22 mouse cellular contexts compared by ENCODE assay signal in the genomic region with DNA sequence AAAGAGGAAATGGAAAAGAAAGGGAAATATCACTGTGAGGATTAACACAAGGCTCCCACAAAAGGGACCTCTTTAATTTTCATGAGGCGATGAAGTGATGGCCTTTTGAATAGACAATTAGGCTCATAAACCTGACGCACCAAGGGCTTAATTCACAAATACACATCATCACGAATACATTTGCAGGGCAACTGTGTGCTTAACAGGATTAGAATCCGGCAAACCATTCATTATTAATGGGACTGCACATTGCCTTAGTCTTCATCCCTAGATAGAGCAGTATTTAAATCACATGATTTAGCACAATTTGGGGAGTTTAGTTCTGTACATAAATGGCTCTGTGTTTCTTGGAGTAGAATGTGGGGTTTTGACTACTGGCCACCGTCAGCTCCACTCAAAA.
"Had no signal": no experiment of that assay in that cellular context is flagged by ENCODE, and none has a peak within 500 bp of the region (broad histone marks: within the 10 kb centered on the region; RNA-seq: fewer than 3 reads in every experiment).

No protein-coding gene starts in this region.

- H3K4me3 ChIP-seq: heart, embryonic 10.5 days; heart, embryonic 12.5 days; hindbrain, embryonic 13.5 days; hindbrain, embryonic 15.5 days; kidney, embryonic 15.5 days; limb, embryonic 13.5 days; limb, embryonic 15.5 days had no signal

- ATAC-seq: hindbrain, postnatal 0 days; intestine, embryonic 16.5 days had no signal

- H3K27me3 ChIP-seq: heart, embryonic 12.5 days; hindbrain, embryonic 13.5 days; hindbrain, embryonic 15.5 days; kidney, embryonic 15.5 days; limb, embryonic 13.5 days; limb, embryonic 15.5 days had no signal

- H3K36me3 ChIP-seq: heart, embryonic 10.5 days; heart, embryonic 12.5 days; hindbrain, embryonic 13.5 days; hindbrain, embryonic 15.5 days; kidney, embryonic 15.5 days; limb, embryonic 13.5 days; limb, embryonic 15.5 days had no signal

- H3K27ac ChIP-seq: heart, embryonic 10.5 days; hindbrain, embryonic 13.5 days; hindbrain, embryonic 15.5 days; hindbrain, postnatal 0 days; kidney, embryonic 15.5 days; kidney, postnatal 0 days; limb, embryonic 13.5 days; limb, embryonic 15.5 days had no signal

- H3K4me1 ChIP-seq: heart, embryonic 10.5 days; heart, embryonic 12.5 days; hindbrain, embryonic 13.5 days; hindbrain, embryonic 15.5 days; kidney, embryonic 15.5 days; limb, embryonic 15.5 days had no signal

- H3K9ac ChIP-seq: heart, embryonic 12.5 days; hindbrain, embryonic 13.5 days; hindbrain, embryonic 15.5 days; kidney, embryonic 15.5 days; limb, embryonic 13.5 days; limb, embryonic 15.5 days had no signal

- DNase-seq: gastrocnemius, postnatal 14 days; gastrocnemius, postnatal 36 days; heart, adult 18-20 months; heart, postnatal 10 days; kidney, adult 11 months; kidney, adult 2 months; kidney, adult 9 months; kidney, postnatal 14 days; kidney, postnatal 36 days; layer of hippocampus, adult 9-11 months; layer of hippocampus, postnatal 36 days; left cerebral cortex, postnatal 4 days had no signal

- H3K9me3 ChIP-seq: heart, embryonic 10.5 days; heart, embryonic 12.5 days; hindbrain, embryonic 13.5 days; hindbrain, embryonic 15.5 days; kidney, embryonic 15.5 days; limb, embryonic 13.5 days; limb, embryonic 15.5 days had no signal

- H3K4me2 ChIP-seq: heart, embryonic 12.5 days; hindbrain, embryonic 13.5 days; hindbrain, embryonic 15.5 days; kidney, embryonic 15.5 days; limb, embryonic 13.5 days; limb, embryonic 15.5 days had no signal
